Mouse (Mus musculus) MEL (cell line): ENCODE data around the gene Klhdc8a. TPM values are rescaled to one million over a fixed set of nuclear protein-coding genes. Genes with fewer than 3 reads are reported as not detected.
"Not testable (repeated sequence)": the region's sequence is repeated elsewhere in the genome, so short reads cannot be mapped to it uniquely, and the experiment has no call there.

Experiments used
- DNase-seq: peaks from one replicate; pipeline ENCODE4 v3.0.0; 2011; ENCODE audit warnings: low read depth, low spot score
- H3K27ac ChIP-seq: 2 replicates; pipeline ENCODE4 v1.5.1; 2012; ENCODE audit warnings: low read depth, mild to moderate bottlenecking, control low read depth, low read length, moderate library complexity; ENCODE audit not compliant: control insufficient read depth
- H3K27me3 ChIP-seq, 2 experiments: fragments of 150-350 bp in 1 of 2; sonication (generic) in 1 of 2; 2 replicates each; pipeline ENCODE4 v1.6.1; 2012; ENCODE audit warnings: low read length in 2 of 2, mild to moderate bottlenecking in 2 of 2, improper control_type of control experiment in 1 of 2, moderate library complexity in 1 of 2; ENCODE audit not compliant: insufficient read depth in 2 of 2, control insufficient read depth in 1 of 2
- H3K36me3 ChIP-seq, 2 experiments: 2 replicates each; pipeline ENCODE4 v1.6.1; 2012 to 2014; ENCODE audit warnings: low read length in 2 of 2, improper control_type of control experiment in 1 of 2, inconsistent platforms in 1 of 2, mild to moderate bottlenecking in 1 of 2; ENCODE audit not compliant: insufficient read depth in 2 of 2, control insufficient read depth in 1 of 2
- H3K4me1 ChIP-seq, 2 experiments: fragments of 150-350 bp in 1 of 2; sonication (generic) in 1 of 2; 2 replicates each; pipeline ENCODE4 v1.6.1; 2012; ENCODE audit warnings: low read length in 2 of 2, improper control_type of control experiment in 1 of 2, mild to moderate bottlenecking in 1 of 2; ENCODE audit not compliant: insufficient read depth in 2 of 2, control insufficient read depth in 1 of 2
- H3K4me3 ChIP-seq, 2 experiments: fragments of 150-350 bp in 1 of 2; sonication (generic) in 1 of 2; 2 replicates each; pipeline ENCODE4 v1.5.1; 2012; ENCODE audit warnings: low read depth in 2 of 2, low read length in 2 of 2, mild to moderate bottlenecking in 2 of 2, moderate library complexity in 2 of 2, control low read depth in 1 of 2, improper control_type of control experiment in 1 of 2; ENCODE audit not compliant: control insufficient read depth in 1 of 2, insufficient read depth in 1 of 2
- H3K79me2 ChIP-seq: 2 replicates; pipeline ENCODE4 v1.6.1; 2012; ENCODE audit warnings: mild to moderate bottlenecking, low read length, moderate library complexity; ENCODE audit not compliant: control insufficient read depth, poor library complexity, insufficient read depth
- H3K9ac ChIP-seq: 2 replicates; pipeline ENCODE4 v1.6.1; 2012; ENCODE audit warnings: low read depth, mild to moderate bottlenecking, control low read depth, low read length, moderate library complexity; ENCODE audit not compliant: control insufficient read depth, poor library complexity, severe bottlenecking
- H3K9me3 ChIP-seq: fragments of 150-350 bp; sonication (generic); replicated peaks from 2 replicates; pipeline ENCODE4 v1.6.1; 2012; ENCODE audit warnings: mild to moderate bottlenecking, low read length, improper control_type of control experiment, moderate library complexity; ENCODE audit not compliant: insufficient read depth
- BHLHE40 ChIP-seq: IDR thresholded peaks from 2 replicates; pipeline ENCODE4 v1.6.1; 2012; ENCODE audit warnings: low read depth, mild to moderate bottlenecking, inconsistent platforms, low read length, improper control_type of control experiment, borderline replicate concordance
- CTCF ChIP-seq, 3 experiments: IDR thresholded peaks in 2 of 3; conservative IDR thresholded peaks in 1 of 3; 2 replicates each; pipeline ENCODE4 v1.5.1; 2011 to 2012; ENCODE audit warnings: low read length in 3 of 3, low read depth in 2 of 3, mild to moderate bottlenecking in 2 of 3, improper control_type of control experiment in 1 of 3, inconsistent platforms in 1 of 3, mixed read lengths in 1 of 3, moderate library complexity in 1 of 3; ENCODE audit not compliant: control insufficient read depth in 1 of 3, insufficient read depth in 1 of 3, poor library complexity in 1 of 3, severe bottlenecking in 1 of 3
- GABPA ChIP-seq: IDR thresholded peaks from 2 replicates; pipeline ENCODE4 v1.6.1; 2012; ENCODE audit warnings: low read depth, mild to moderate bottlenecking, inconsistent platforms, low read length, improper control_type of control experiment, moderate library complexity
- KAT2A ChIP-seq: conservative IDR thresholded peaks from 2 replicates; pipeline ENCODE4 v1.6.1; 2012; ENCODE audit warnings: low read depth, low read length, improper control_type of control experiment, inconsistent platforms
- MAX ChIP-seq: IDR thresholded peaks from 2 replicates; pipeline ENCODE4 v1.6.1; 2011; ENCODE audit warnings: low read length, improper control_type of control experiment
- MAZ ChIP-seq: IDR thresholded peaks from 2 replicates; pipeline ENCODE4 v1.6.1; 2012; ENCODE audit warnings: low read depth, mild to moderate bottlenecking, inconsistent platforms, low read length, improper control_type of control experiment
- MEF2A ChIP-seq: IDR thresholded peaks from 2 replicates; pipeline ENCODE4 v1.6.1; 2014; ENCODE audit warnings: low read depth, mild to moderate bottlenecking, inconsistent platforms, low read length, improper control_type of control experiment; ENCODE audit not compliant: poor library complexity, insufficient replicate concordance, severe bottlenecking; ENCODE audit errors: extremely low read depth
- MYB ChIP-seq: IDR thresholded peaks from 2 replicates; pipeline ENCODE4 v1.6.1; 2011; ENCODE audit warnings: mild to moderate bottlenecking, low read depth, low read length, improper control_type of control experiment
- RCOR1 ChIP-seq: IDR thresholded peaks from 2 replicates; pipeline ENCODE4 v1.6.1; 2012; ENCODE audit warnings: low read depth, mild to moderate bottlenecking, inconsistent platforms, low read length, improper control_type of control experiment
- TAL1 ChIP-seq: IDR thresholded peaks from 2 replicates; pipeline ENCODE4 v1.6.1; 2012; ENCODE audit warnings: mild to moderate bottlenecking, inconsistent platforms, low read length, moderate library complexity, mixed read lengths
- UBTF ChIP-seq: IDR thresholded peaks from 2 replicates; pipeline ENCODE4 v1.6.1; 2012; ENCODE audit warnings: low read depth, mild to moderate bottlenecking, inconsistent platforms, low read length, improper control_type of control experiment, moderate library complexity, borderline replicate concordance; ENCODE audit not compliant: insufficient read depth
- USF1 ChIP-seq: IDR thresholded peaks from 2 replicates; pipeline ENCODE4 v1.6.1; 2014; ENCODE audit warnings: low read depth, mild to moderate bottlenecking, inconsistent platforms, low read length, improper control_type of control experiment, moderate library complexity
- USF2 ChIP-seq, 2 experiments: IDR thresholded peaks; 2 replicates each; pipeline ENCODE4 v1.6.1; 2011 to 2012; ENCODE audit warnings: improper control_type of control experiment in 2 of 2, low read length in 2 of 2, borderline replicate concordance in 1 of 2, inconsistent platforms in 1 of 2, low read depth in 1 of 2, mild to moderate bottlenecking in 1 of 2; ENCODE audit not compliant: insufficient read depth in 1 of 2
- ZC3H11A ChIP-seq: IDR thresholded peaks from 2 replicates; pipeline ENCODE4 v1.6.1; 2012; ENCODE audit warnings: low read depth, mild to moderate bottlenecking, inconsistent platforms, low read length, improper control_type of control experiment
- ZKSCAN1 ChIP-seq: IDR thresholded peaks from 2 replicates; pipeline ENCODE4 v1.6.1; 2012; ENCODE audit warnings: low read depth, mild to moderate bottlenecking, inconsistent platforms, low read length, improper control_type of control experiment, moderate library complexity
- ZMIZ1 ChIP-seq: IDR thresholded peaks from 2 replicates; pipeline ENCODE4 v1.6.1; 2012; ENCODE audit warnings: low read depth, mild to moderate bottlenecking, inconsistent platforms, low read length, improper control_type of control experiment, moderate library complexity
- polyA plus RNA-seq, 2 experiments: library from polyadenylated mRNA; stranded (reverse) in 1 of 2; unstranded in 1 of 2; fragments of >175 nt in 1 of 2; fragments of >200 nt in 1 of 2; gene quantifications; 2 replicates each; pipeline versions ENCODE4 v1.2.1 to v1.2.4; 2012; ENCODE audit warnings: low replicate concordance in 2 of 2, low read depth in 1 of 2; ENCODE audit not compliant: insufficient read length in 2 of 2, insufficient read depth in 1 of 2, missing spikeins in 1 of 2
- total RNA-seq: library from RNA; depleted of rRNA; stranded (reverse); fragments of 300-350 nt; gene quantifications from 2 replicates; pipeline ENCODE4 v1.2.3, GENCODE M21; 2012

The Klhdc8a gene
- total and polyA plus RNA-seq, 3 experiments, result not detected

- no peak for TF ChIP-seq BHLHE40
- no peak for TF ChIP-seq ZKSCAN1
- no peak for TF ChIP-seq MAZ
- TF ChIP-seq MEF2A, result no peak
- no peak for TF ChIP-seq RCOR1
- TF ChIP-seq USF2 (IDR thresholded peaks at IDR 0.05; ENCODE audit: borderline replicate concordance in 1 of 2, insufficient read depth in 1 of 2, low read depth in 1 of 2, low read length in 2 of 2), result no peak
- TF ChIP-seq MYB, result no peak
- no peak for TF ChIP-seq ZC3H11A
- TF ChIP-seq ZMIZ1, result no peak
- TF ChIP-seq CTCF (IDR thresholded peaks at IDR 0.05 in 2 of 3, conservative IDR thresholded peaks at IDR 0.05 in 1 of 3; ENCODE audit: control insufficient read depth in 1 of 3, insufficient read depth in 1 of 3, low read depth in 2 of 3, low read length in 3 of 3, poor library complexity in 1 of 3, severe bottlenecking in 1 of 3), result no peak
- TF ChIP-seq UBTF, result no peak
- Histone ChIP-seq H3K4me1 (no peaks in the 10 kb centered on the region), H3K27me3 (peaks cover 5 to 8% of the 10 kb centered on the region in 2 experiments; a peak in 2 of 4 replicates), H3K36me3 (no peaks in the 10 kb centered on the region), H3K9ac (no peak overlapping the region), H3K9me3 (no peaks in the 10 kb centered on the region), H3K4me3 (no peak overlapping the region), H3K79me2 (no peaks in the 10 kb centered on the region), H3K27ac (no peak overlapping the region)
- no peak for DNase-seq
These were observed 21.7 kb upstream of the Klhdc8a start for GRCm38 (mm10) chr1:132276694-132277093.

- H3K9ac ChIP-seq, result no peak overlapping the region
- DNase-seq, result no peak
These were observed 21.3 kb upstream of the Klhdc8a start for GRCm38 (mm10) chr1:132277124-132277523.

DNA sequence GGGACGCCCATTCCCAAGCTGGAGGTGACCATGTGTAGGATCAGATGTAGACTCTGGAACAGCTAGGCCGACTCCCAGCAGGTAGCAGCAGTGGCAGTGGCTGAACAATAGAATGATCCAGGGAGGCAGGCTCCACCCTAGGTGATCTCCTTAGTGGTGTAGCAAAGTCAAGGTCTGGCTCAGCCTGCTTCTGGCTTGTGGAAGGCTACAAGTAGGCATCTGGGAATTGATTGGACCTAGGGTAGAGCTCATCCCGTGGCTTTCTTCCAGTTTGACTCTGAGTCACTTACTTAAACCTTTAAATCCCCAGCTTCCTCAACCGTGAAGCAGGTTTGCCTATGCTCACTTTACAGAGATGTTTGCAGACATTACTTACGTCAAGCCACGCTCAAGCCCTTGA lies 17.8 kb upstream of the Klhdc8a start:
- H3K79me2 ChIP-seq, H3K9ac ChIP-seq, DNase-seq, H3K9me3 ChIP-seq, H3K4me3 ChIP-seq, H3K27ac ChIP-seq, H3K4me1 ChIP-seq, H3K36me3 ChIP-seq: not testable (repeated sequence)
- peaks cover 7 to 11% of the 10 kb centered on the region in 2 experiments; a peak in 2 of 4 replicates for H3K27me3 ChIP-seq

More at GRCm38 (mm10) chr1:132277124-132277523, 21.3 kb upstream of the Klhdc8a start:
- Histone ChIP-seq H3K79me2 (no peaks in the 10 kb centered on the region), H3K36me3 (no peaks in the 10 kb centered on the region), H3K27ac (no peak overlapping the region), H3K27me3 (peaks cover 5 to 8% of the 10 kb centered on the region in 2 experiments; a peak in 2 of 4 replicates), H3K4me3 (no peak overlapping the region), H3K9me3 (no peaks in the 10 kb centered on the region), H3K4me1 (no peaks in the 10 kb centered on the region)
- TF ChIP-seq MAX (no peak), TAL1 (no peak), USF1 (no peak), KAT2A (no peak), ZMIZ1 (no peak), GABPA (no peak)
